Mouse (Mus musculus): ENCODE data around the gene Crybg2.

Gene Crybg2

DNA sequence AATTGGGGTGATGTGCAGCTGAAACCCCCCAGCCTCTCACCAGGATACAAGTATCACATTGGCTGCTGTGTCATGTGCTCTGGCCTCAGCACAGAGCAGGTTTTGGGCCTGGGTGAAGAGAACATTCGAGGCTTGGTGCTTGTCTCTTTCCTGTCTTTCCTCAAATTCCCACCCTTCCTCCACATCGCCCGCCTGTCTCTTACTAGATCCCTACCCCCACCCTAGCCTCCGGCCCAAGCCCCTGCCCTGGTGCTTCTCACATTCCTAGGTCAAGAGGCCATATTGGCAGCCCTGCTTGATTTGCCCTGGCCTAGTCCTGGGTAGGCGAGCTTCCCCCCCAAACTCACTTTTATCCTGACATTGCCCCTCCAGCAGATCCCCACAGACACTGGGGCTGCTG lies 58.4 kb downstream of the Crybg2 start:
- in situ Hi-C loops (cut with MboI; ENCODE audit: low sequenced_read_pairs) = no loop called here

DNA sequence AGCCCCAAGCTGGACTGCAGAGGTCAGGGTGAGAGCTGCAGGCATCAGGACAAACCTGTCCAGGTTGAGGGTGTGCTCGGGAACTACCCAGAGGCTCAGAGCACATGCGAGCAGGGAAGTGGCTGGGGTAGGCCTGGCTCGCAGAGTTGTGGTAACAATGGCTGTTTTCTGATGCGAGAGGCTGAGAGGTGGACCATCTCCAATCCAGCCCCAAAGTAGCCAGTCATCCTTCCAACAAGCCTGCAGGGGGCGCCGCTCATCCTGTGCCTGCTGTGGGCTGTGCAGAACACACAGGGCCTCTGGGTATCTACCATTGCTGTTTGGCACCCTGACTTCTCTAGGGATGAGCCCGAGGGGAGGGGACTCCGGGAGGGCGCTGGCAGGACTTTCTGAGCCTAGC lies 59.0 kb downstream of the Crybg2 start:
- in situ Hi-C loops (cut with MboI; ENCODE audit: low sequenced_read_pairs) = no loop called here

DNA sequence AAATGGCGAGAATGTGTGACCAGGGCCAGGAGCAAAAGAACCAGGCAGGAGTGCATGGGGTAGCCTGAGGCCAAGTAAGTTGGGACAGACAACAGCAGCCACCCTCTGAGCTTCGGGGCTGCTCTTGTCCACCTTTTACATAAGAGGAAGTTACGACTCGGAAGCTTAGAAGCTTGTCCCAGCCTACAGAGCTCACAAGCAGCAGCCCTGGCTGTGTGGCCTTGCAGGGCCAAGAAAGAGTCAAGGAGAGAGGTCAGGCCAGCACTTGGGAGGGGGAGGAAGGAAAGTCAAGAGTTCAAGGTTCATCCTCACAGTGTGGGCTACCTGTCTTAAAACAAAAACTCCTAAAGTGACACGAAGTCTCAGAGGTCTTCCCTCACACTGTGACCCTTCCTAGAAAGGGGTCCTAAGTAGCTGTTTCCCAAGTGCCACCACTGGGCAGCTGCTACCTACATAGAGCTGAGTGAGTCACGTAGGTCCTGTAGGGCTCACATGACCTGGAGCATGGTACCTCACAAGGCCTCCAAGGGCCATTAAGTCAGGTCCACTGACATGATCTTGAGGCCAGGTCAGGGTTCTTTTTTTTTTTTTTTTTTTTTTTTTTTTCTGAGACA lies 59.7 kb downstream of the Crybg2 start:
- in situ Hi-C loops (cut with MboI; ENCODE audit: low sequenced_read_pairs) = no loop called here

DNA sequence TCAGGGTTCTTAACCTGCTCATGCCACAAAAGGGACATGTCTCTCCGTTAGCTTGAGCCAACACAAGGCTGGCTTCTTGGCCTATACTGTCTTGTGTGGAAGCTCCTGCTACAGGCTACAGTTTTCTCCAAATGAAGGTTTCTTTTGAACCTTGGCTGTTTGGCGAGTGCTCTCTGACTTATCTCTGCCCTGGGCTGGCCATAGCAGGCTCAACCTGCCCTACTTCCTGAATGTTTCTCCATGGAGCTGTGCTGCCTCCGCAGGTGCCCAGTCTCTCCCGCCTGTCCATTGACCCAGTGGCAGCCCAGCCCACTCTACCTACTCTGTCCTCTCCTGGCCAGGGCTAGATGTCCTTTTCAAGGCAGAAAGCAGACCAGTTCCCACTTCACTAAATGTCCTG lies 60.3 kb downstream of the Crybg2 start:
- in situ Hi-C loops (cut with MboI; ENCODE audit: low sequenced_read_pairs) = no loop called here

DNA sequence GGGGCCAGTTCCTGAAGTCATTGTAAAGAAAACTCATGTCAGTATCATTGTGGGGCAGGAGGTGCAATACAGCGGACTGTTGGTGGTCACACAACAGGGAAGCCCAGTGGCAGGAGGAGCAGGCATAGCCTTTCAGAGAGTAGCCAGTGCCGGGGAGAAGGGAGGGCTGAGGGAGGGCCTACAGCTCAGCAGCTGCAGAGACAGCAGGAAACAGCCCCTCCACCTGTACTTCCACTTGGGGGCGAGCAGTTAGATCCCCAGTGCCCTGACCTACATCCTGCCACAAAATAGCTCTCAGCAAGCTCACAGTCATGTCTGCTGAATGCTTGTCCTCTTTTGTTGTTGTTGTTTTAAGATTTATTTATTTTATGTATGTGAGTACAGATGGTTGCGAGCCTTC lies 61.0 kb downstream of the Crybg2 start:
- in situ Hi-C loops (cut with MboI; ENCODE audit: low sequenced_read_pairs) = no loop called here

DNA sequence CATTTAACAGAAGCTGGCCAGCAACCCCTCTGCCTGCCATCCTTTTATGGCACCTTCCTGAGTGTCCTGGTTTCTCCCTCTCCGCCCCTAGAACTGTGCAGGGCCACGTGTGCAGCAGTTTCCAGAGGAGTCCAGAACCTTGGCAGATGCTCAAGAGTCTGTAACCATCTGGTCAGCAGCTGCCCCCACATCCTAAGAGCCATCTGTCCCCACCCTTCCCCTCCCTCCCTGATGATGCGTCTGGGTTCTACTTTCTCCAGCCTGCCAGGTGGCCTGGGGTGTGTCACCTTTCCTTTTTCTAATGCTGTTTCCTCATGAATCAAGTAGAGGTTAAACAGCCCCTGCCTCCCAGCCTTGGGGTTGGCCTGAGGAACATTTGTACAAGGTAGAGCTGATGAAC lies 61.7 kb downstream of the Crybg2 start:
- in situ Hi-C loops (cut with MboI; ENCODE audit: low sequenced_read_pairs) = no loop called here

DNA sequence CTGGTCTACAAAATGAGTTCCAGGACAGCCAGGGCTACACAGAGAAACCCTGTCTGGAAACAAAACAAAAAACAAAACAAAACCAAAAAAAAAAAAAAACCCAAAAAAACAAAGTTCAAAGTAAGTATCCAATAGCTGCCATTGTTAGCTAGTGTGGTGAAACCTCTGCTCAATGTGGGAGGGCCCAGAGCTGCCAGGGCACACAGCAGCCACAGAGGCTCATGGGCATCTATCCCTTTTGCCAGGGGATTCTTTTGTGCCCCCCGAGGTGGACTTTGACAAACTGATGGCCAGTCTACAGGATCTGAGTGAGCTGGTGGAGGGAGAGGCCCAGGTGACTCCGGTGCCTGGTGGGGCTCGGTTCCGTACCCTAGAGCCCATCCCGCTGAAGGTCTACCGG lies 62.5 kb downstream of the Crybg2 start:
- in situ Hi-C loops (cut with MboI; ENCODE audit: low sequenced_read_pairs) = no loop called here

DNA sequence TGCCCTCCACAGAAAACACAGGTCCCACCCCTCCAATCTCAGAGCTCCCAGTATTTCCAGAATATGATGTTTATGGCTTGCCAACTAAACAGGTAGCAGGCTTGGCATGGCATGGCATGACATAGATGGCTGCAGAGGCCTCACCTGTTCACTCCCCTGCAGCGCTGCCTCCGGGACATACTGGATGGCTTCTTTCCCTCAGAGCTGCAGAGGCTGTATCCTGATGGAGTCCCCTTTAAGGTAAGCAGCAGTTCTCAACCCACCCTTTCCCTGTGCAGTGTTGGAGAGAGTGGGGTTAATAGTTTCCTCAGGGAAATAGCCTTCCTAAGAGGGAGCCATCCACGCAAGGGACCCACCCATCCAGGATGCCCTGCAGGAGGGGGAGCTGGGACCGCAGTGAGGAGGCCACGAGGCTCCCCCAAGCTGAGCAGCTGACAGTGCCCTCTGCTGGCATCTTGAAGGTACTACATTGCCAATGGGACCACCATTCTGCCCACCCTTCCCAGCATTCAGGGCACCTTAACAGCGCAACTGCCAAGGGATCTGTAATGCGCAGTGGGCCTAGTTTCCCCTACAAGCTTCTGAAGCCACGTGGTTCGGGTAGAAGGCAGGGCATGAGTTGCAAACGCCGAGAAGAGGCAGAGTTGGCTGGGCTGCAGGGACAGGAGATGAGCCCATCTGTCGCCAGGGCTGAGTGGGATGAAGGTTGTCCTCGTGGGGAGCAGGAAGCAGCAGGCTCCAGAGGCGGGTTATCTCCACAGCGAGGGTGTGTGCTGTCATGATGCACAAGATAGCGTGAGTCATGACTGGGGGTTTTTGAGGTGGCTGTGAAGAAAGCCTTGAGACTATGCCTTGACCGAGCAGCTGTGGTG lies 63.3 kb downstream of the Crybg2 start:
- in situ Hi-C loops (cut with MboI; ENCODE audit: low sequenced_read_pairs) = no loop called here

DNA sequence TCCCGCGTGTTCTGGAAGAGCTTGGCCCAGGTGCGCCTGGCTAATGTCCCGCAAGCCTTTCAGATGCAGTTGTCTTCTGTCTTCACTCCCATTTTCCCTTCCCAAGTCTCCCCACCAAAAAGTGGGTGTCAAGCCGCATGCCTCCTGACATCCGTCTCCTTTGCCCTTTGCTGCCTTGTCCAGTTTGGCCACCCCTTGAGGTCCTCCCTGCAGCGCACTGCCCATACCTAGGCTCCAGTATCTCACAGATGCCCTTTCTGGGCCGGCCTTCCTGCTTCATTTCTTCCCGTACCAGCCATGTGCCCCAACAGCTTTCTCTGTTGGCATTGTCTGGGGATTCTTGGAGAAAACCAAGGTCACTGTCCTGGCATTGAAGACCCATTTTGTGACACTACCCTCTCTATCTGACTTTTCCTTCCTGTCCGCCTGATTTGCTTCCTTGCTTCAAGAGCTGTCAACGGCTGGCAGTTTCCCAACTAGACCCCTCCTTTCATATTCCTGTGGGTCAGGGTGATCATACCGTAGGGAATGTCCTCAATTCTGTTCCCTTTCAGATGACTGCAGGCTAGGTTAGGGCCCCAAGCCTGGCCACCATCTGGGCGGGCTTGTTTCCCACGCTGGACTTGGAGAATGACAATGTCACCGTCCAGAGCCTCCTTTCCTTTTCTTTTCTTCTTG lies 64.9 kb downstream of the Crybg2 start:
- in situ Hi-C loops (cut with MboI; ENCODE audit: low sequenced_read_pairs) = no loop called here

DNA sequence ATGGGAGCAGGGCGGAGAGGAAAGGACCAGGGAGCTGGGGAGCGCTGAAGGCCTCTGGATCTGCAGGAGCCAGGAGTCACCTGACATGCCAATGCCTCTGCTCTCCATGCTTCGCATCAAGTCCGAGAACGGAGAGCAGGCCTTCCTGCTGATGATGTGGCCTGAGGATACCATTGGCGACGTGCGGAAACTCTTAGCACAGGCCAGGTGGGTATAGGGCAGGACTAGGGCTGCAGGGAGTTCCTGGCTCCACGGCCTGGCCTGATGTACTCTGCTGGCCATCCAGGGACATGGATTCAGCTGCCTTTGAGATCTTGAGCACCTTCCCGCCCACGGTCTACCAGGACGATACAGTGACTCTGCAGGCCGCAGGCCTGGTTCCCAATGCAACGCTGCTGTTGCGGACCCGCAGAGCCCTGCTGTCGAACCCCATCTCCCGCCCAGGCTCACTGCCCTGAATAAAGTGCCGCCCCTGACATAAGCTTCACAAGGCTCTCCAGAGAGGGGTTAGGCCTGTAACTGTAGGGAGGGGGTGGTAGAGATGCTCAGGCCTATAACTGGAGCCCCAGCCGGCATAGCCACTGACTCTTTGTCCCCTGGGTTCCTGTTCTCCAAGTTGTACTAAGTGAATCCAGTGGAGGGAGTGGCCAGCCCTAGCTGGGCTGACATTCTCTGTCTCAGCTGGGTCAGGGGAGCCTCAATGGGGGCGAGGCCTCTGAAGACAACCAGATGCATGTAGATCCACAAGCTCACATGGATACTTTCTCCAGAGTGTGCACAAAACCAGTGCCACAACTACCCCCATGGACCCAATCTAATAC lies 65.9 kb downstream of the Crybg2 start:
- in situ Hi-C loops (cut with MboI; ENCODE audit: low sequenced_read_pairs) = no loop called here

DNA sequence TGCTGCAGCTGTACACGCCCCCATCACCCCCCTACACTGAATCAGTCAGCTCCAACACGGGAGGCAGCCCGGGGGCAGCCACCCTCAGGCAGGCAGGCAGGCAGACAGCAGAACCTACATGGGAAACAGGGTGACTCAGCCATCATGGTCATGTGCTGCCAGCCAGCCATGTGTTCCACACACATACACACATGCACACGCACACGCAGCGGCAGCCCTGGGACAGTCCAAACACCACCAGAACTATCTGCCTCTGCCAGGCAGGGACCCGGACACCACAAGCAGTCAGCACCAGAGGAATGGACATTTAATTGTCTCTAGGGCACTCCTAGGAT lies 66.5 kb downstream of the Crybg2 start:
- in situ Hi-C loops (cut with MboI; ENCODE audit: low sequenced_read_pairs) = no loop called here

DNA sequence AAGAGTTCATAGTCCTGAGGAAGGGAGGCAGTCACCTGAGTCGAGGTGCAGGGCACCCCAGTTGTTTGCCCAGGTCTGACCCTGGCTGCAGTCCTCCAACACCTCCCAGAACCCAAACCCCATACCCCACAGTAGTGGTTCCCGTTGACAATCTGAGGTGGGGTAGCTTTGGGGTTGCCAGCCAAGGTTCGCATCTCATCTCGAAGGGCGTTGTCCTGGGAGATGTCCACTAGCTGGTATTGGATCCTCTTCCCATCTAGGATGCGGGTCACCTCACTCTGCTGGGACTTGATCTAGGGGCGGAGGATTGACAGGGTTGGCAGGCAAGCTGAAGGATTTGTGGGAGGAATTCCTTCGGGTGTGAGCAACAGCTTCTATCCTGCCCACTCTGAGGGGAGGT lies 67.2 kb downstream of the Crybg2 start:
- in situ Hi-C loops (cut with MboI; ENCODE audit: low sequenced_read_pairs) = no loop called here

DNA sequence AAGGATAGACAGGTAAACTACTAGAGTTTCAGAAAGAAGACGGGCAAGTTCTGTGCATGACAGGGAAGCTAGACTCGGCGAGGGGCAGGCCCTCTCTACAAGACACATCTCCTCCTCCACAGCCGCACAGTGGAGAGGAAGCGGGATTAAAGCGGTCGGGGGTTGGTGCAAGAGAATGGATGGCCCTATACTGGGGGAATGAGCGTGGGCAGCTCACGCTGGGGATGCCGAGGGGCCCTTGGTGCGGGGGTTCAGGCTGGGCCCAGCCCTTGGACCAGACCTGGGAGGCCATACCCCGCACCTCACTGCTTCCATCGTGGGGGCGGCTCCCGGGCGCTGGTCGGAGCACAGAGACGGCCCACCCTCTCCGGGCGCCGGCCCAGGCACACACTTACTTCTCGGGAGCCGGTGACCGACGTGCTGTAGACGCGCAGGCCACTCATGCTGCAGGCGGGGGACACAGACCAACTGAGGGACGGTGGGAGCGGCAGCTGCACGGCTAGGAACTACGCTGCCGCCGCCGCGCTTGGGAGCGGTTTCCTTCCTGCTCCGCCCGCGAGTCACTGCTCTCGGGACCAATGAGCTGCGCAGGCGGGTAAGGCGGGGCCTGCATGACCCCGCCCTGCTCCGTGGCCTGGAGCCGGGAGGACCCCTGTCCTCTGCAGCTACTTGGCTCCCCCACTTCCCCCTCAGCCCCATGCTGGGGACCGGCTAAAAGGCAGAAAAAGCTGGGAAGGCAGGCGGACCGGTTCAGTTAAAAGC lies 67.8 kb downstream of the Crybg2 start, which contains the start of gene Sh3bgrl3:
Gene Sh3bgrl3, minus strand, starts transcription at position 569 of the 762 bp plus-strand sequence.
- in situ Hi-C loops (cut with MboI; ENCODE audit: low sequenced_read_pairs) = no loop called here

DNA sequence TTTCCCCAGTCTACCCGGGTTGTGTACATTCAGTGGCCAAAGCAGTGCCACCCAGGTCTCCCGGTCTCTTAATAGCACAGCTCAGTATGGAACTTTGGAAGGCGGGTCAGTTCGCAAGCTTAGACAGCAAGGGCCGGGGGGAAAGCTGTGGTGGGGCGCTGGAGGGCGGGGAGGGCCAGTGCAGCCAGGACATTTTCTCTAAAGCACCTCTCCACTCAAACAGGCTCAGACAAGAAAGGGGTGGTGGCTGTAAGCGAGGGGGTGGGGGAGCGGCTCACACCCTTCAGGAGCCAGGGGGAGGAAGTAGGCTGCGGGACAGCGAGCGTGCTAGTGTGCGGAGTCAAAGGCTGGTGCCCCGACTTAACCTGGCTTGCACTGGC lies 68.4 kb downstream of the Crybg2 start:
- in situ Hi-C loops (cut with MboI; ENCODE audit: low sequenced_read_pairs) = no loop called here

DNA sequence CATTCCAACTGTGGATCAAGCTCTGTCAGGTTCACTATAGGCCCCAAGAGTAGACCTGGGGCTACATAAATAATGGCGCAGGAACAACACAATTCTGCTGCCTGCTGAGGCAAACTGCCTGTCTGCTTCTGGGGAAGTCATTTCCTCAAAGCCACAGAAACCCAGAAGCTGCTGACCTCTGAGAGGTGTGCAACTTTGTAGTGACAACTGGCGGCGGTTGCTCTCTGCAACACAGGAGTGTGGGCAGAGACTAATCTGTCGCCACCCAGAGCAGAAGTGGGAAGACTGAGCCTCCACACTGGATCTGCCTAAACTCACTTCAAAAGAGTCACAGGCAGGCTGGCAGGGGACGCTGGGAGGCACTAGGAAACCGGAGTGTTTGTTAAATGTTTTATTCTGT lies 68.9 kb downstream of the Crybg2 start:
- in situ Hi-C loops (cut with MboI; ENCODE audit: low sequenced_read_pairs) = no loop called here

DNA sequence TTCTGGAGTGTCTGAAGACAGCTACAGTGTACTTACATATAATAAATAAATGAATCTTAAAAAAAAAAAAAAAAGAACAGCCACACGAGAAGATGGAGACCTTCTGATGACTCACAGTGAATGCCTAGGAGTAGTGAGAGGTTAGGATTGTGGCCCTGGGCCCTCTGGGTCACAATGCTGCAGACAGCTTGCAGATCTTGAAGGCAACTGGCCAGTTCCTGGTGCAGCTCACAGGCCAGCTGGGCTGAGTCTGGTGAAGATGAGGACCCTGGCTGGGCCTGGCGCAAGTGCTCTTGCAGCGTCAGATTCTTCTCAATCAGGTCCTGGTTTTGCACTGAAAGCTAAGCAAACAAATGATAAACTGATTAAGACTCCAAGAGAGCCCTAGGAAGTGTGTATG lies 71.5 kb downstream of the Crybg2 start:
- in situ Hi-C loops (cut with MboI; ENCODE audit: low sequenced_read_pairs) = no loop called here

DNA sequence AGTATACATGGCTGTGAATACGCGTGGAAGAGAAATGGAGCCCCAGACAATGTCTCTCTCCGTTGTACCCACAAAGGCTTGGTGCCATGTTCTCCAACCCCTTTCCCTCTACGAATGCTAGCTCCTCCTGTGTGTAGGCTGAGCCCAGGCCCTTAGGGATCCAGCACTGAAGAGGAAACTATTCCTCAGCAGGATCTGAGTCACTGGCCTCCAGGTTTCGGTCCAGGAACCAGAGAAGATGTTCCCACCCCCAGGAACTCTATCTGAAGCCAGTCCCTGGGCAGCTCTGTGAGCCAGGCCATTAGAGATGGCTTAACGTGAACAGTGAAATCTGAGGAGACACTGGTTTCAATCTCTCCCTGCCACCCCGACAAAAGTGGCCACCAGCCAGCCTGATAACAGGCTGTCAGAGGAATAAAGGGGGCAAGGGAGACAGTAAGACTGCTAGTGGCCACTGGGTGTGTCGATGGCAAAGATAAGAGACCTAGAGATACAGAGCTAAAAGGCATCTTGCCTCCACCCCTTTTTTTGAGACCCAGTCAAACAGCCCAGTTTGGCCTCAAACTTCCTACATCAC lies 72.0 kb downstream of the Crybg2 start:
- in situ Hi-C loops (cut with MboI; ENCODE audit: low sequenced_read_pairs) = no loop called here

DNA sequence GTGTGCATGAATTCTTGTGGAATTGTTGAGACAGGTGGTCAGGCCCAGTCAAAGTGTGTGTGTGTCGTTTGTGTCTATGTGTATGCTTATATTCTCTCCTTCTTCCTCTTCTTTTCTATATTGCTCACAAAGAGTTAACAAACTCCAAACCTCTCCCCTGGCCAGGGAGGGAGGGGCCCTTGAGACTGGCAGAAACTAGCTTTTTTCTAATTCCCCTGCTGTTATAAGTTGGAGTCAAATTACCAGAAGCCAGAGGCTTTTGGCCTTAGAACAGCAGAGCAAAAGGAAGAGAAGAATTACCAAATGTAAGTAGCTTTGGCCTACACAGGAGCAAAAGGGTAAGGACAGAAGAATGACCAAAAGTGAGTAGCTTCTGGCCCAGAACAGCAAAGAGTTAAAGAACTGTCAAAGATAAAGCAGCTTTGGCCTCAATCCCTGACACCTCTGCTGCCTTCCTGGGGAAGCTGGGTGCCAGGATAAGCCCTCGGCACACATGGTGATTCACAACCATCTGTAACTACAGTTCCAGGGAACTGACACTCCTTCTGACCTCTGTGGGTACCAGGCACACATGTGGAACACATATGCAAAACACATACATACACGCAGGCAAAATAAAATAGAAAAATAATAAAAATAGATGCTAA lies 75.8 kb downstream of the Crybg2 start:
- in situ Hi-C loops (cut with MboI; ENCODE audit: low sequenced_read_pairs) = no loop called here

DNA sequence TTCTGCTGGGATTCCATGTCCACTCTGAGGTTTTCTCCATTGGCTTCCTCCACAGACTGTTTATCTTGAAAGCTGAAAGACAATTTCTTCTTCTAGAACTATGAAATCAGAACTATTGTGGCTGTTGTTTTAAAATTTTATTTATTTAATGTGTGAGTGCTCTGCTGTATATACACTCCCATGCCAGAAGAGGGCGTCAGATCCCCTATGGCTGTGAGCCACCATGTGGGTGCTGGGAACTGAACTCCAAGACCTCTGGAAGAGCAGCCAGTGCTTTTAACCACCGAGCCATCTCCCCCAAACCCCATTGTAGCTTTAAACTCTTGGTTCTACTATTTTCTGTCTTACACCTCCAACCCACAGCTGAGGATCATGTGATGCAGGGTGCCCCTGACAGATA lies 78.2 kb downstream of the Crybg2 start:
- in situ Hi-C loops (cut with MboI; ENCODE audit: low sequenced_read_pairs) = no loop called here

Measured in CH12F3 (cell line).